Mouse (Mus musculus) forebrain, postnatal 0 days (tissue): Measurements from ENCODE around the gene Hmmr. TPM values are rescaled to one million over a fixed set of nuclear protein-coding genes. Genes with fewer than 3 reads are reported as not detected.

ENCODE experiments used
- ATAC-seq: fragments of 200-750 bp; cut with Nextera tagmentation; 2 replicates; pipeline ENCODE4 v1.8.0; 2017; ENCODE audit warnings: mild to moderate bottlenecking, moderate library complexity
- DNase-seq: peaks from one replicate; pipeline ENCODE4 v3.0.0-alpha.2; 2015
- H3K27ac ChIP-seq: fragments of 300-500 bp; sonication (generic); 2 replicates; pipeline ENCODE4 v1.5.1; 2014; ENCODE audit warnings: low read depth, mild to moderate bottlenecking, antibody characterized with exemption, low read length, moderate library complexity, mixed read lengths
- H3K27me3 ChIP-seq: fragments of 300-500 bp; sonication (generic); 2 replicates; pipeline ENCODE4 v1.6.1; 2014; ENCODE audit warnings: mild to moderate bottlenecking, low read length, mixed read lengths; ENCODE audit not compliant: insufficient read depth
- H3K36me3 ChIP-seq: fragments of 300-500 bp; sonication (generic); 2 replicates; pipeline ENCODE4 v1.6.1; 2014; ENCODE audit warnings: mild to moderate bottlenecking, moderate library complexity; ENCODE audit not compliant: insufficient read depth
- H3K4me1 ChIP-seq: fragments of 300-500 bp; sonication (generic); 2 replicates; pipeline ENCODE4 v1.6.1; 2014; ENCODE audit warnings: antibody characterized with exemption; ENCODE audit not compliant: insufficient read depth
- H3K4me2 ChIP-seq: fragments of 300-500 bp; sonication (generic); 2 replicates; pipeline ENCODE4 v1.6.1; 2014; ENCODE audit warnings: low read depth, mild to moderate bottlenecking, moderate library complexity
- H3K4me3 ChIP-seq: fragments of 300-500 bp; sonication (generic); 2 replicates; pipeline ENCODE4 v1.5.1; 2014; ENCODE audit warnings: low read depth, low read length, mixed read lengths
- H3K9ac ChIP-seq: fragments of 300-500 bp; sonication (generic); 2 replicates; pipeline ENCODE4 v1.6.1; 2014; ENCODE audit warnings: mild to moderate bottlenecking
- H3K9me3 ChIP-seq: fragments of 300-500 bp; sonication (generic); 2 replicates; pipeline ENCODE4 v1.6.1; 2016; ENCODE audit warnings: low read length
- CTCF ChIP-seq: sonication (generic); IDR thresholded peaks from 2 replicates; pipeline ENCODE4 v1.5.1; 2016; ENCODE audit warnings: antibody characterized with exemption, control low read depth, low read depth
- WGBS: fragments of 180-500 bp; shearing (Covaris S2); extraction: QIAGEN DNeasy Blood & Tissue Kit; methylation state at CpG from one replicate; pipeline ENCODE4 v1.1.7; 2014; 5-methylcytosine and 5-hydroxymethylcytosine counted together
- polyA plus RNA-seq: library from polyadenylated mRNA; unstranded; fragments of >200 nt; fragmentation: Nextera tagmentation; extraction: Ambion mirVana; gene quantifications from 2 replicates; pipeline ENCODE4 v1.2.1, GENCODE M21; 2015
- total RNA-seq: library from RNA; depleted of rRNA; stranded (reverse); fragments of >200 nt; gene quantifications from 2 replicates; pipeline ENCODE4 v1.2.3, GENCODE M21; 2014

Hmmr gene
- total and polyA plus RNA-seq, 2 experiments from 2014 or later, result 4.6 to 6.4 TPM

- Histone ChIP-seq H3K36me3 (no peaks in the 10 kb centered on the region), H3K9me3 (no peaks in the 10 kb centered on the region), H3K4me2 (peak within 1 kb of the TSS; percentile 80), H3K9ac (peak within 1 kb of the TSS; percentile 66), H3K27me3 (no peaks in the 10 kb centered on the region), H3K27ac (peak within 1 kb of the TSS; percentile 84), H3K4me1 (peaks cover 7% of the 10 kb centered on the region), H3K4me3 (peak within 1 kb of the TSS; percentile 78)
- whole genome bisulfite sequencing, result 81% methylated on average over 9 of the region's 9 CpGs
- no peak for TF ChIP-seq CTCF
- ATAC-seq, result no peak
- no peak for DNase-seq
Observed at GRCm38 (mm10) chr11:40695103-40695502, 38.1 kb downstream of the Hmmr start, which contains the start of gene Mat2b. Mat2b (minus strand) TSS chr11:40695203.

- peak; percentile 54 for ATAC-seq
- peak overlapping the region; percentile 78 for H3K4me3 ChIP-seq
- no peak for TF ChIP-seq CTCF
- peaks cover 7% of the 10 kb centered on the region for H3K4me1 ChIP-seq
- H3K27ac ChIP-seq, result peak overlapping the region; percentile 84
- H3K9me3 ChIP-seq, result no peaks in the 10 kb centered on the region
- H3K36me3 ChIP-seq, result no peaks in the 10 kb centered on the region
- peak overlapping the region; percentile 66 for H3K9ac ChIP-seq
- no peaks in the 10 kb centered on the region for H3K27me3 ChIP-seq
- WGBS, result 2% methylated on average over 31 of the region's 31 CpGs
- peak; percentile 80 for DNase-seq
- peak overlapping the region; percentile 80 for H3K4me2 ChIP-seq
Observed at GRCm38 (mm10) chr11:40694311-40695087, 38.7 kb downstream of the Hmmr start.

GRCm38 (mm10) chr11:40693366-40693951, 39.8 kb downstream of the Hmmr start:
- no peak for ATAC-seq
- Histone ChIP-seq H3K9ac (no peak overlapping the region), H3K36me3 (no peaks in the 10 kb centered on the region), H3K27me3 (no peaks in the 10 kb centered on the region), H3K27ac (peak overlapping the region; percentile 36; the same call in 1 of the 2 replicates), H3K4me2 (peak overlapping the region; percentile 80), H3K4me1 (peaks cover 7% of the 10 kb centered on the region), H3K9me3 (no peaks in the 10 kb centered on the region), H3K4me3 (peak overlapping the region; percentile 78)
- TF ChIP-seq CTCF, result no peak
- peak; percentile 67 for DNase-seq
- WGBS, result under 1% methylated on average over 16 of the region's 16 CpGs

GRCm38 (mm10) chr11:40692511-40693365, 40.5 kb downstream of the Hmmr start:
- 1% methylated on average over 35 of the region's 36 CpGs for WGBS
- DNase-seq (peak; percentile 94), ATAC-seq (peak; percentile 98)
- H3K4me2 ChIP-seq, result peak overlapping the region; percentile 80
- no peaks in the 10 kb centered on the region for H3K27me3 ChIP-seq
- H3K9me3 ChIP-seq, result no peaks in the 10 kb centered on the region
- TF ChIP-seq CTCF, result no peak
- H3K4me1 ChIP-seq, result peaks cover 7% of the 10 kb centered on the region
- peak overlapping the region; percentile 74 for H3K27ac ChIP-seq
- H3K36me3 ChIP-seq, result no peaks in the 10 kb centered on the region
- H3K4me3 ChIP-seq, result peak overlapping the region; percentile 78
- H3K9ac ChIP-seq, result peak overlapping the region; percentile 68

- Histone ChIP-seq H3K27me3 (no peaks in the 10 kb centered on the region), H3K4me3 (peak overlapping the region; percentile 78), H3K36me3 (no peaks in the 10 kb centered on the region), H3K4me2 (peak overlapping the region; percentile 80), H3K9ac (peak overlapping the region; percentile 68), H3K4me1 (peaks cover 7% of the 10 kb centered on the region), H3K9me3 (no peaks in the 10 kb centered on the region), H3K27ac (peak overlapping the region; percentile 74)
- DNase-seq (peak; percentile 30), ATAC-seq (peak; percentile 61)
- WGBS, result under 1% methylated on average over 28 of the region's 28 CpGs
- peak; percentile 31; the same call in 1 of the 2 replicates for TF ChIP-seq CTCF
Observed at GRCm38 (mm10) chr11:40692101-40692509, 41.1 kb downstream of the Hmmr start.

- H3K27me3 ChIP-seq, result no peaks in the 10 kb centered on the region
- WGBS, result 50% methylated on average over 5 of the region's 5 CpGs
- H3K9me3 ChIP-seq, result no peaks in the 10 kb centered on the region
- no peak overlapping the region for H3K9ac ChIP-seq
- H3K4me3 ChIP-seq, result no peak overlapping the region
- no peak for TF ChIP-seq CTCF
- peak overlapping the region; percentile 80 for H3K4me2 ChIP-seq
- no peaks in the 10 kb centered on the region; the same call in 1 of the 2 replicates for H3K36me3 ChIP-seq
- no peak overlapping the region for H3K27ac ChIP-seq
- no peak for ATAC-seq
- no peak for DNase-seq
- H3K4me1 ChIP-seq, result peaks cover 7% of the 10 kb centered on the region
Observed at GRCm38 (mm10) chr11:40690444-40691127, 42.6 kb downstream of the Hmmr start.
